ENCODE assay signal across 8 mouse cellular contexts in genomic region chr9:105282725-105283124, GRCm38 (mm10).
DNase-seq lines count a peak whose midpoint lies in the region.

No protein-coding gene starts in this region.

- DNase-seq in gastrocnemius, postnatal 10 days: peak; percentile 17
- no peak for DNase-seq in gastrocnemius, postnatal 25 days
- DNase-seq in right cerebral cortex, adult 18-20 months: peak; percentile 23
- DNase-seq in right cerebral cortex, postnatal 25 days: no peak
- DNase-seq in cerebellum, postnatal 36 days: peak; percentile 21
- peak; percentile 4 for DNase-seq in lung, postnatal 10 days
- DNase-seq in heart, postnatal 25 days (ENCODE audit: low spot score): no peak
- DNase-seq in ovary, postnatal 36 days (ENCODE audit: low spot score): no peak

- intact Hi-C loops in heart, postnatal 25 days (cut with DNase I): no loop called here

Comparison
In these comparisons a context has a peak if more than half of its experiments do, and no peak if none do; other contexts are left out.
1. DNase-seq: peak in gastrocnemius, postnatal 10 days (single experiment), right cerebral cortex, adult 18-20 months (single experiment), cerebellum, postnatal 36 days (2 of 2) and lung, postnatal 10 days (single experiment); none in gastrocnemius, postnatal 25 days (single experiment), right cerebral cortex, postnatal 25 days (single experiment), heart, postnatal 25 days (single experiment) and ovary, postnatal 36 days (single experiment).